29 mouse cellular contexts compared by ENCODE assay signal in the genomic region with DNA sequence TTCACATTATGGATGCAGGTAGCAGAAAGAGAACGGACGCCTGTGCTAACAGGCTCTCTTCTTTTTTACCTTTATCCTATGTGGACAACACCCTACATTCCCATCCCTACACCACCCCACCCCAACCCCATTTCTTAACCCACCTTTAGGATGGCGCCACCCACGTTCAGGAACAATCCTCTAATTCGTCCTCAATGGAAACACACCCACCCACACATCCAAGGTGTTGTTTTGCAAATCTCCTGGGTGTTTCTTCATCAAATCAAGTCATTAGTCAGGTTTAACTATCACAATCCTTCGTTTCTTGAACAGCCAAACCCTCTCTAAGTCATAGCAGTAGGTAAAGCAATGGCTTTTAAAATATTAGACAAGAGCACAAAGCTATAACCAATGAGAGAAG. TPM values are rescaled to one million over a fixed set of nuclear protein-coding genes. Genes with fewer than 3 reads are reported as not detected.
DNase-seq lines count a peak whose midpoint lies in the region; TF ChIP-seq lines count a peak whose summit lies in the region.
"Had no signal": no experiment of that assay in that cellular context is flagged by ENCODE, and none has a peak within 500 bp of the region (broad histone marks: within the 10 kb centered on the region; RNA-seq: fewer than 3 reads in every experiment).

No protein-coding gene starts in this region.

- no peaks in the 10 kb centered on the region for H3K36me3 ChIP-seq in E14TG2a.4 (ENCODE audit: insufficient read depth, low read length)
- no peaks in the 10 kb centered on the region for H3K36me3 ChIP-seq in ES-E14 (ENCODE audit: control insufficient read depth, insufficient read depth, low read length, poor library complexity, severe bottlenecking)
- no peaks in the 10 kb centered on the region for H3K36me3 ChIP-seq in limb, embryonic 10.5 days
- H3K36me3 ChIP-seq: embryonic facial prominence, embryonic 12.5 days; embryonic facial prominence, embryonic 15.5 days; forebrain, embryonic 12.5 days; forebrain, embryonic 15.5 days; G1E; heart, embryonic 12.5 days; heart, embryonic 15.5 days had no signal

- peaks cover 33% of the 10 kb centered on the region for H3K4me1 ChIP-seq in E14TG2a.4 (replicated peaks; ENCODE audit: low read depth, low read length)
- no peaks in the 10 kb centered on the region; a peak in 1 of 4 replicates for H3K4me1 ChIP-seq in ES-E14 (ENCODE audit: control insufficient read depth in 2 of 2, insufficient read depth in 2 of 2, low read length in 2 of 2, poor library complexity in 1 of 2)
- H3K4me1 ChIP-seq in limb, embryonic 10.5 days: peaks cover 5% of the 10 kb centered on the region; the same call in 1 of the 2 replicates
- H3K4me1 ChIP-seq: embryonic facial prominence, embryonic 12.5 days; embryonic facial prominence, embryonic 15.5 days had no signal

- H3K9me3 ChIP-seq in E14TG2a.4 (ENCODE audit: low read length) (peaks cover 18% of the 10 kb centered on the region), ES-E14 (ENCODE audit: control insufficient read depth, insufficient read depth, low read depth, low read length) (no peaks in the 10 kb centered on the region)
- no peaks in the 10 kb centered on the region for H3K9me3 ChIP-seq in limb, embryonic 10.5 days (replicated peaks)
- H3K9me3 ChIP-seq: embryonic facial prominence, embryonic 12.5 days; embryonic facial prominence, embryonic 15.5 days; forebrain, embryonic 12.5 days; forebrain, embryonic 15.5 days; G1E; heart, embryonic 12.5 days; heart, embryonic 15.5 days had no signal

- in situ Hi-C loops in ES-E14 (cut with MboI; ENCODE audit: low sequenced_read_pairs in 2 of 2, unreplicated experiment in 2 of 2): no loop called here

- no peak for TF ChIP-seq CTCF in E14TG2a.4 (conservative IDR thresholded peaks at IDR 0.05; ENCODE audit: low read length)

- H3K27ac ChIP-seq in ES-E14 (ENCODE audit: insufficient read depth, low read depth, low read length, poor library complexity, severe bottlenecking): no peak overlapping the region
- no peak overlapping the region for H3K27ac ChIP-seq in limb, embryonic 10.5 days
- H3K27ac ChIP-seq: embryonic facial prominence, embryonic 12.5 days; embryonic facial prominence, embryonic 15.5 days; forebrain, embryonic 12.5 days; forebrain, embryonic 15.5 days; heart, embryonic 15.5 days; hindbrain, embryonic 14.5 days; hindbrain, postnatal 0 days had no signal

- H3K4me3 ChIP-seq in E14TG2a.4 (replicated peaks; ENCODE audit: low read length) (0 out of 2 replicates have a peak overlapping the region, but pooled peaks have one; percentile 27), ES-E14 (ENCODE audit: insufficient read depth in 1 of 2, low read depth in 1 of 2, low read length in 2 of 2, poor library complexity in 1 of 2, severe bottlenecking in 1 of 2) (no peak overlapping the region)
- no peak overlapping the region for H3K4me3 ChIP-seq in limb, embryonic 10.5 days
- H3K4me3 ChIP-seq: embryonic facial prominence, embryonic 12.5 days; embryonic facial prominence, embryonic 15.5 days; forebrain, embryonic 12.5 days; forebrain, embryonic 15.5 days; heart, embryonic 12.5 days; heart, embryonic 15.5 days had no signal

- DNase-seq in heart, adult 11 months: peak; percentile 45
- DNase-seq in heart, postnatal 25 days (ENCODE audit: low spot score): no peak
- DNase-seq in ES-E14 (ENCODE audit: low read depth, low spot score): peak; percentile 47
- DNase-seq in limb, embryonic 10.5 days (ENCODE audit: low spot score): peak; percentile 2
- no peak for DNase-seq in adipocyte (ENCODE audit: low spot score)
- DNase-seq in left cerebral cortex, postnatal 36 days (ENCODE audit: low spot score in 2 of 2): no peak
- DNase-seq: adrenal gland, postnatal 10 days; adrenal gland, postnatal 36 days; cerebellum, adult 18-20 months; cerebellum, adult 9-10 months; cerebellum, postnatal 14 days; gastrocnemius, postnatal 25 days; heart, postnatal 10 days; heart, postnatal 4 days had no signal

- 86% methylated on average over 6 of the region's 6 CpGs for WGBS in limb, embryonic 10.5 days

- intact Hi-C loops in heart, postnatal 25 days (cut with DNase I): no loop called here
- intact Hi-C loops in left cerebral cortex, postnatal 36 days (cut with DNase I): no loop called here

- H3K9ac ChIP-seq in ES-E14 (ENCODE audit: insufficient read depth, low read depth, low read length, poor library complexity, severe bottlenecking): no peak overlapping the region
- H3K9ac ChIP-seq: embryonic facial prominence, embryonic 12.5 days; embryonic facial prominence, embryonic 15.5 days; forebrain, embryonic 12.5 days; forebrain, embryonic 15.5 days; heart, embryonic 12.5 days; heart, embryonic 15.5 days; hindbrain, embryonic 14.5 days had no signal

- no peaks in the 10 kb centered on the region for H3K27me3 ChIP-seq in E14TG2a.4 (ENCODE audit: insufficient read depth, low read length)
- no peaks in the 10 kb centered on the region for H3K27me3 ChIP-seq in limb, embryonic 10.5 days (ENCODE audit: low read depth, poor library complexity, severe bottlenecking)
- H3K27me3 ChIP-seq: embryonic facial prominence, embryonic 12.5 days; embryonic facial prominence, embryonic 15.5 days; forebrain, embryonic 12.5 days; forebrain, embryonic 15.5 days; heart, embryonic 12.5 days; heart, embryonic 15.5 days; Patski had no signal

TF ChIP-seq in ES-E14, 5 proteins besides CTCF, POLR2A, EP300 and RAD21:
- TF ChIP-seq HCFC1 (IDR thresholded peaks at IDR 0.05; ENCODE audit: borderline replicate concordance, insufficient read depth, low read length) (no peak), CHD2 (IDR thresholded peaks at IDR 0.05; ENCODE audit: low read depth, low read length) (no peak), MAFK (IDR thresholded peaks at IDR 0.05; ENCODE audit: insufficient read depth, low read depth, low read length) (no peak), ZNF384 (IDR thresholded peaks at IDR 0.05; ENCODE audit: low read depth, low read length) (no peak), ZC3H11A (IDR thresholded peaks at IDR 0.05; ENCODE audit: borderline replicate concordance, low read depth, low read length) (no peak)

RNA-seq across cellular contexts. Expression of a gene that starts 49.3 kb away (rescaled TPM):
- 10 to 100 TPM; 17.4 to 17.9 TPM for total RNA-seq in heart, postnatal 25 days (2021)
- total RNA-seq in ES-E14 (2012; rRNA removed): 13.8 and 14.2 TPM in 2 replicates
- 19.1 and 25.4 TPM in 2 replicates for polyA plus RNA-seq in limb, embryonic 10.5 days (2016; fragmentation: Nextera tagmentation; extraction: Ambion mirVana)
- total RNA-seq in left cerebral cortex, postnatal 36 days (2021): 10 to 100 TPM; 28.5 to 30.6 TPM

RNA-seq across cellular contexts. Expression of a gene that starts 50.0 kb away (rescaled TPM):
- not detected for total RNA-seq in heart, postnatal 25 days (2021)
- 0.71 and 1.0 TPM in 2 replicates for total RNA-seq in ES-E14 (2012; rRNA removed)
- polyA plus RNA-seq in limb, embryonic 10.5 days (2016; fragmentation: Nextera tagmentation; extraction: Ambion mirVana): 1.0 and 1.5 TPM in 2 replicates
- under 1 TPM in 1 of 2 experiments, not detected in 1; 0.74 TPM for total RNA-seq in left cerebral cortex, postnatal 36 days (2021)
- total RNA-seq: common myeloid progenitor, adult 5-6 weeks; G1E; gastrocnemius, adult 8-10 months; gastrocnemius, postnatal 25 days had no signal
- polyA plus RNA-seq: activated CD4-positive, CD25-positive, alpha-beta regulatory T cell, adult 4 months; inflammation-experienced regulatory T-cells, adult 6 months had no signal

Comparison
In these comparisons a context has a peak if more than half of its experiments do, and no peak if none do; other contexts are left out.
1. DNase-seq: peak in heart, adult 11 months (single experiment), ES-E14 (single experiment) and limb, embryonic 10.5 days (single experiment); none in heart, postnatal 25 days (single experiment), adipocyte (single experiment) and left cerebral cortex, postnatal 36 days (0 of 2).